Mouse (Mus musculus) adrenal gland, adult 2 months (tissue): ENCODE measurements around the gene Hc. TPM values are rescaled to one million over a fixed set of nuclear protein-coding genes. Genes with fewer than 3 reads are reported as not detected.

Experiments
- DNase-seq: peaks from one replicate; pipeline ENCODE4 v3.0.0; 2021
- long read RNA-seq: library from polyadenylated mRNA; stranded (forward); transcript quantifications from one replicate; pipeline ENCODE4 v2.0.0, GENCODE M21; 2021
- polyA plus RNA-seq: library from polyadenylated mRNA; depleted of rRNA; stranded (reverse); fragments of >200 nt; gene quantifications from 2 replicates; pipeline ENCODE4 v1.2.3, GENCODE M21; 2012; rRNA removed
- total RNA-seq, 2 experiments: library from RNA; stranded (reverse); gene quantifications; 2 replicates each; pipeline ENCODE4 v1.2.3; 2021

The Hc gene
- total RNA-seq, result 1 to 10 TPM in 1 of 2 experiments, not detected in 1; 1.0 TPM
- polyA plus RNA-seq, result 0.03 TPM in 1 of 2 replicates, not detected in the other
- long read RNA-seq, result 0 reads

DNA sequence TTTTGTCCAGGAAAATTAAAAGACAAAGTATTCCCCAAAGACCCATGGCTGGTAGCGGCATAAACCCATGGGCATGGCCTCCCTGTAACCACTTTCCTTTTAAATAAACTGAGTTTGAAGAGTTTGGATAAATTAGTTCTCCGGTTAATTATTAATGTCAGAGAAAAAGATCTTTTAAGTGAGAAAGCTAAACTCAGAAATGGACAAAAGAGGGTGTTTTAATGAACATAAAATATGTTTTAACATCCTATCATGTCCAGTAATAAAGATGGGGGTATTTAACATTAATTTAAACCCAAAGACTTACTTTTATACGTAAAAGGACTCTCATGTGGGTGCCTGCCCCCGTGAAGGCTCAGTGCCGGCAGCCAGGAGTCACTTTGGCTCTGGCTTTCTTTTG, at the start of gene Hc:
TSS of gene Hc (minus strand) at position 101 of the 400 bp plus-strand sequence.
- DNase-seq, result no peak

DNA sequence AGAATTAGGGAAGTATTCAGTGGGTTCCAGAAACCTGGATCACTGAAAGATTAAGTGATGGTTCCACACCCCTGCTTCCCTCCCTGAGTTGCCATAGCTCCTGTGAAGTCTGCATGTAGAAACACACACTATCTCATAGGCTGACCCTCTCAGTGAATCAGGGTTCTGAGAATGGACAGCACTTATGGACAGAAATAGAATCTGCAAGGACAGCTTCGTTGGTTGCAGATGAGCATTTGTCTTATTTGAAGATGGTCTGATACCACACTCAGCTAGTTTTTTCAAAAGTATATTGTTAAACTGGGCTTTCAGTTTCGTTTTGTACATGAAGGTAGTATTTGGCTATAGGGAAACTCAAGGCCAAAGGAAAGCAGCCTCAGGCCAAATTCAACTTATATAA, 49.3 kb upstream of the Hc start:
- no peak for DNase-seq

DNA sequence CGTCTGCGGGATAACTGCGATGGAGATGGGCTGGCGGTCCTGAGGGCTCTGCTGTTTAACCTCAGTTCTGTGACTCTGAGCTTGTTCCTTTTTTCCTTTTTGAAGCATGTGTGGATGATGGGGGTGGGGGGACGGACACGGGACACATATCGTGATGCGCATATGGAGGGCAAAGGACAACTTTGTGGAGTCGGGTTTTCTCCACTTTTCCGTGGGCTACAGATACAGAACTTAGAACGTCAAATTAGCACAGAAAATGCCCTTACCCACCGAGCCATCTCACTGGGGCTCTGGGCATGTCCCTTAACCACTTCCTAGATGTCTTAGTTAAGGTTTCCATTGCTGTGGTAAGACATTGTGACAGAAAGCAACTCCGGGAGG, 48.7 kb upstream of the Hc start:
- no peak for DNase-seq

- peak; percentile 97 for DNase-seq
Observed at GRCm38 (mm10) chr2:35109141-35109923, 48.1 kb upstream of the Hc start, which contains the start of gene Cntrl. Cntrl (plus strand) TSS chr2:35109492.

- no peak for DNase-seq
Observed at GRCm38 (mm10) chr2:35108712-35109111, 47.5 kb upstream of the Hc start.

DNA sequence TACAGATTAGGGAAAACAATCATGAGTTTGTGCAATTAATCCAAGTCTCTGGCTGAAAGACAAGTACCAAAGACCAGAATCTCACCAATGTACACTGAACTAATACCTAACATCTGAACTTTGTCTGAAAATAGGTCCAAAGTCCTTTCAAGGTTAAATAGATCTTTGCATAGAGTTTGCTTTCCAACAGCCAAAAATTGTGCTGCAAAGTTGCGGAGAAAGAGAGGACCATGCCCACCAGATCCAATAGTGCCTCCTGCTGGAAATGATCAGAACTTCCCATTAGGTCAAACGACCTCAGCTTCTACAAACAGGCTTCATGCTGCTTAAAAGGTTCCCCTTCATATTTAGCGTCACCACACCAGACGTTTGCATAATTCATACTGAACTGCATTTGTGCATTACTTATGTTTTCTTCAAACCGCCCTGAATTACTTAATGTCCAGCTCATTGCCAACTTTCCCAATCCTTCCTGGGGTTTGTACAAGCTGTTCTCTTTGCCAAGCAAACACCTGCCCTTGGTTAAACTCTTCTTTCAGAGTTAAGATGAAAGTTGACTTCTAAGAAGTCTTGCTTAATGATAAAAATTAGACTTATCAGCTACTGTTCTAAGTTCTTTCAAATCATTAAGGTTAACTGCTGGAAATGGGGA, 46.9 kb upstream of the Hc start:
- peak; percentile 7 for DNase-seq

DNA sequence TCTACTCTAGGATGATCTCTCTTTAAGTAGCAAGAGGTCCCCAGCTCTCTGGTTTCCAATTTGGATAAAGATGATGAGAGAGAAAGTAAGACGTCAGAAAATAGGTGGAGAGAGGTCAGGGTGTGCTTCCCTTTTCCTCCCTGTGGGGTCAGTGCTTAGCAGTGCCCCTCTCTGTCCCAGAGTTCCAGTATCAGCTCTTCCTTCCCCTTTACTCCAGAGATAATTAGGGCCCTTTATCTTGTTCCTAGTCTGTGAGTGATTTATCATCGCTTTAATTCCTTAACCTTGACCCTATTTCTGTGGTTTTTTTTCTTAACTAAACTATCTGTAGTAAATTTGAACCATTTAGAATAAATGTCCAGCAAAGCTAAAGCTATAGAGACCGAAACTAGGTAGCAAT, 43.6 kb upstream of the Hc start:
- no peak for DNase-seq

DNA sequence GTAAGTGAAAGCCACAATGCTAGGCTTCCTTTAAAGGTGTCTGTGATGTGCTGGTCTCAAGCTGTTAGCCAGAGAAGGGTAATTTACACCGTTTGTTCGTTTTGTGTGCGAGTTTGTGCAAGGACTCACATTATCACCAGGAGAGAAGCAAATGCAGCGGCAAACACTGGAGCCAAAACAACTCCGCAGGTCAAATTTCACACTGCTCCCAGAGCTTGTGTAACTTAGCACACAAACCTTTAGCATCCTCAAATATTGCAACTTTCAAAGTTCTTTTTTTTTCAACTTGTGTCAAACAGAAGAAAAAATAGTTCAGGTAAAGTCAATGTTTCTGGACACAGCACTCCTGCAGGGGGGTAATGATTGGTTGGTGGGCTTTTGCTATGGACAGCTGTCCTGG, 42.3 kb upstream of the Hc start:
- DNase-seq, result no peak

- no peak for DNase-seq
Observed at GRCm38 (mm10) chr2:35102777-35103176, 41.5 kb upstream of the Hc start.

- DNase-seq, result no peak
Observed at GRCm38 (mm10) chr2:35101443-35101842, 40.2 kb upstream of the Hc start, which contains the start of gene AI182371. AI182371 (minus strand) TSS chr2:35101543.

- DNase-seq, result no peak
Observed at GRCm38 (mm10) chr2:35100529-35100928, 39.3 kb upstream of the Hc start.

- DNase-seq, result no peak
Observed at GRCm38 (mm10) chr2:35087418-35087817, 26.2 kb upstream of the Hc start.

GRCm38 (mm10) chr2:35079166-35079565, 17.9 kb upstream of the Hc start:
- DNase-seq, result no peak

DNA sequence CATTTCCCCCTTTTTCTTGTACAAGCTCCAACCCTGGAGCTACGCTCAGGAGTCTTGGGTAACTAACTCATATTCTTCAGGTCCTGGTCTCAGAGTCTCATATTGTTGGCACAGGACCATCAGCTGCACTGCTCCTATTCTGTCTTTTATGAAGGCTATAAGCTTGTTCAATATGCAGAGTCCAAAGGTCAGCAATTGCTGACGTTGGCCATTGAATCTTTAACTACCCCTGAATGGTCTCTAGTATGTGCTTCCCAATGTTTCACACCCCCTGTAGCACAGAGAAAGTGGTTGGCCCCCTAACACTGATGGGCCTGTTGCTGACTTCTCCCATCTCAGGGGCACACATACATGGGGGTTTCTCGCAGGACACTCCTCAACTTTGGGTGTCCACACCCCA, 13.1 kb upstream of the Hc start:
- no peak for DNase-seq

DNA sequence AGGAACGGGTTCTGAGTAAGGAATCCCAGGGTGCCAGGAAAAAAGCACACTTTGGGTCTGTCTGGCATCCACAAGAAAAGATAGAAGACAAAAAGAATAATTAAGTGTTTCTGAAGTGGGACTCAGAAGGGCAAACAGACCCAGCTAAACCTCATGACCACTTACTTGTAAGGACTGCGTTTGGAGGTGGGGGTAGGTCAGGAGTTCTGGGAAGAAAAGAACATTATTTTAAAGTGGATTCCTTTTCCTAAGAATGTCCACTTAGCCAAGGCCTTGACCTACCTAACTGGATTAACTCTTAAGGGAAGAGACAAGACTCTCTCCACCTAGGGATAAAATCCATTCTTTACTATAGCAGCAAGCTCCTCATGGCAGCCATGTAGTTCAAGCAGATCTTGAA, 11.3 kb upstream of the Hc start:
- DNase-seq, result no peak

- DNase-seq, result no peak
Observed at GRCm38 (mm10) chr2:35070275-35070674, 9.0 kb upstream of the Hc start.

DNA sequence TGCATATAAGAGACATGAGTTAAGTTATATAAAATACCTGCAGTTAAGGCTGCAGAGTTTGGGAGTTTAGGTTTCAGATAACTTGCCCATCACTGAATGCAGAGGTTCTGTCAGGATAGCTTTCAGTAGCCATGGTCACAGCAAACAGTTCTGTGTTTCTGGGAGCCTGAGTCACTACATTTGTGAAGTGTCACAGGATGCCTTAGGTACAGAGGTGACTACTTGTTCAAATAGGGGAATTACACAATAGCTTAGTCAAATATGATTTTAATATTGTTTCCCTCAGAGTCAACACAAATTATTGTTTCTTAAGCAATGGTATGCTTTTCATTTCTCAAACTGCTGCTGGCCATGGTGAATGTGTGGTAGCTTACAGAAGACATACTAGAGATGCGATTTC, 7.9 kb upstream of the Hc start:
- no peak for DNase-seq

DNA sequence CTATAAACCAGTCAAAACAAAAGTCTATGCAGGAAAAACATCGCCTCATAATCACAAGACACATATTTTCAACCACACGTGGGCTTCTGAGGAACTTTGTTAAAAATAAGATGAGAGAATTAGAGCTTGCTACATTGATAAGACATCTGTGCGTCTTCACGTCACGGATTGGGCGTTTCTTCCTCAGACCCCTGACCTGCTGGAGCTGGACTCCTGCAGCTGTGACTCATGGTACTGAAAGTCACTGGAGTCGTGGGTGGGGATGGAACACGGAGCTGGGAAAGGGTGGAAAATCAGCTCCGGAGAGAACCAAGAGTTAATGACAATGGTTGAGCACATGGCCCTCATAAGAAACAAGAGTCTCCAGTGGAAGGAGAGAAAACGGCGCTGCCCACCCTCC, 5.9 kb upstream of the Hc start:
- DNase-seq, result no peak

GRCm38 (mm10) chr2:35066525-35067082, 5.4 kb upstream of the Hc start:
- DNase-seq, result no peak

DNA sequence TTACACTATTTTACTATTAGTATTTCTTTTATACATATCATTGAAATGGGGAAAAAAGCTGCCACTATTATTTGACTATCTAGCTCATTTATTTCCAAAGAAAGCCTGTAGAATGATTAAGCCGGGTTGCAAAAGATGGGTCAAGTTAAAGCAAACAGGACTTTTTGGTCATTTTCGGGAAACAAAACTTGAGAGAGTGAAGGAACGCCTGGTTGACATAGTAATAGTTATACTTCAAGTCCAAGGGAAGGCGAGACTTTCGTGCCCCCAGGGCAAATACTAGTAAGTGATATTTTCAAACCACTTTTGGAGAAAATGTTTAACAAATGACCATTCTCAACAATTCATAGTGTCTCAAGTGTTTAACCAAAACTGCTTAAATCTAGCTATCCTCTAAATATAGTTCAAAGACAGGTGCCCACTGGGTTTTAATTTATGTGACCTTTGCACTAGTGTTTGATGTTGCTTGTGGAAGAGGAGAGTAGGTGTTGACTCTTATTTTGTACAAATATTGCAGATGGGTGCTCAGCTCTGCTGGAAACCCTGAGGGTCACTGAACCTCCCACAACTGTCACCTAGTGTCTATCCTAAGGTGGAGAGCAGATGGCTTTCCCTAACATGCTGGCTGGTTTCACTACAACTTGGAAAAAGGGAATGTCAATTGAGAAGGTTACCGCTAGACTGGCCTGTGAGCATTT, 2.2 kb upstream of the Hc start:
- no peak for DNase-seq

GRCm38 (mm10) chr2:35060897-35061296, 341 bp downstream of the Hc start:
- no peak for DNase-seq

DNA sequence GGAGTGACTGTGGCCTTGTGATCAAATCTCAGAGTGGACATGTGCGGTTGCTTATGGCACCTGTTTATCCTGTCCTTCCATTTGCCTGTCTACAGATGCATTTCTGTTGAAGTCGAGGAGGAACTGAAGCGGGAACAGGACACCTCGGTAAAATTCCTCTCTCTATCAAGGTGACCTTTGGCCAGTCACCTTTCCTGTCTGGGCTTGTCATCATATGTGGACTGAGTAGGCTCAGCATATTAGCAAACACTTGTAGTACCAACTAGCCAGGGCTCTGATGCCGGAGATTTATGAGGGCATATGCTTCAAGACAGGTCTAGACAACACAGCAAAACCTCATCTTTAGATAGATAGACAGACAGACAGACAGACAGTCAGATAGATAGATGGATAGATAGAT, 982 bp downstream of the Hc start:
- DNase-seq, result no peak

GRCm38 (mm10) chr2:35058325-35058724, 2.9 kb downstream of the Hc start:
- DNase-seq, result no peak
